Mouse (Mus musculus): ENCODE measurements at regions not wholly inside any gene's neighbourhood (a gene's known extent, or its start where the extent isn't known, plus 50 kb on each side); places are given as distances from the start of the nearest gene placed in this dataset.

DNA sequence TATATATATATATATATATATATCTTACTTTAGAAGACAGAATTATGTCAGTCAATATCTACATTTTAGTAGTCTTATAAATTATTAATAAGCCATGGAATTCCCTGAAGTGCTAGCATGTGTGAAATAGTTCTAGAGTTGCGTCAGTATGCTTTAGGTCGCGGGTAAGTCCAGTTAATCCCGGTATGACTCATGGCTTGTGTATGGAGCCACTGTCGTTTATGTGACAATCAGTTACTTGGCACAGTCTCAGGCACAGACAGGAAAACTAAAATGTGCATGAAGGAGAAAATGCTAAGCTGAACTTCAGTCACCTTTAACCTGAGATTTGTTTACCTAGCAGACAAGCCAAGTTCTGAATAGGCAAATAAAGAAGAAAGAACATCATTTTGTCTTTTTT is 206.5 kb downstream of the Plk2 start:
- Histone ChIP-seq H3K27ac (ENCODE audit: insufficient read depth, low read length) (no peak overlapping the region), H3K4me3 (replicated peaks; ENCODE audit: insufficient read depth, low read depth, low read length) (no peak overlapping the region), H3K4me1 (ENCODE audit: control insufficient read depth, insufficient read depth, low read length) (no peaks in the 10 kb centered on the region), H3K27me3 (ENCODE audit: control insufficient read depth, insufficient read depth, low read length) (no peaks in the 10 kb centered on the region; the same call in 1 of the 2 replicates)
- 52% methylated on average over 5 of the region's 5 CpGs for WGBS
- no peak for DNase-seq
- TF ChIP-seq CTCF (IDR thresholded peaks at IDR 0.05; ENCODE audit: borderline replicate concordance, insufficient read depth, low read depth, low read length) = no peak

GRCm38 (mm10) chr13:110601840-110602239 is 207.0 kb downstream of the Plk2 start:
- Histone ChIP-seq H3K27me3 (ENCODE audit: control insufficient read depth, insufficient read depth, low read length) (no peaks in the 10 kb centered on the region; the same call in 1 of the 2 replicates), H3K4me3 (replicated peaks; ENCODE audit: insufficient read depth, low read depth, low read length) (no peak overlapping the region), H3K27ac (ENCODE audit: insufficient read depth, low read length) (no peak overlapping the region), H3K4me1 (ENCODE audit: control insufficient read depth, insufficient read depth, low read length) (no peaks in the 10 kb centered on the region)
- no peak for DNase-seq
- no peak for TF ChIP-seq POLR2A (IDR thresholded peaks at IDR 0.05; ENCODE audit: borderline replicate concordance, insufficient read depth, low read length)
- no peak for TF ChIP-seq CTCF (IDR thresholded peaks at IDR 0.05; ENCODE audit: borderline replicate concordance, insufficient read depth, low read depth, low read length)
- 63% methylated on average over 6 of the region's 6 CpGs for WGBS

GRCm38 (mm10) chr13:110602894-110603293 is 208.0 kb downstream of the Plk2 start:
- H3K27me3 ChIP-seq (ENCODE audit: control insufficient read depth, insufficient read depth, low read length) = no peaks in the 10 kb centered on the region
- no peak for TF ChIP-seq POLR2A (IDR thresholded peaks at IDR 0.05; ENCODE audit: borderline replicate concordance, insufficient read depth, low read length)
- no peak for TF ChIP-seq CTCF (IDR thresholded peaks at IDR 0.05; ENCODE audit: borderline replicate concordance, insufficient read depth, low read depth, low read length)
- WGBS = 96% methylated on average over 1 of the region's 1 CpGs
- no peaks in the 10 kb centered on the region for H3K4me1 ChIP-seq (ENCODE audit: control insufficient read depth, insufficient read depth, low read length)
- DNase-seq = no peak
- no peak overlapping the region for H3K4me3 ChIP-seq (replicated peaks; ENCODE audit: insufficient read depth, low read depth, low read length)
- H3K27ac ChIP-seq (ENCODE audit: insufficient read depth, low read length) = no peak overlapping the region

GRCm38 (mm10) chr13:110619010-110619409 is 224.2 kb downstream of the Plk2 start:
- no peaks in the 10 kb centered on the region for H3K4me1 ChIP-seq (ENCODE audit: control insufficient read depth, insufficient read depth, low read length)
- DNase-seq = no peak
- TF ChIP-seq CTCF (IDR thresholded peaks at IDR 0.05; ENCODE audit: borderline replicate concordance, insufficient read depth, low read depth, low read length) = no peak
- TF ChIP-seq POLR2A (IDR thresholded peaks at IDR 0.05; ENCODE audit: borderline replicate concordance, insufficient read depth, low read length) = no peak
- no peaks in the 10 kb centered on the region for H3K27me3 ChIP-seq (ENCODE audit: control insufficient read depth, insufficient read depth, low read length)
- H3K4me3 ChIP-seq (replicated peaks; ENCODE audit: insufficient read depth, low read depth, low read length) = no peak overlapping the region
- H3K27ac ChIP-seq (ENCODE audit: insufficient read depth, low read length) = no peak overlapping the region
- 63% methylated on average over 6 of the region's 6 CpGs for WGBS

DNA sequence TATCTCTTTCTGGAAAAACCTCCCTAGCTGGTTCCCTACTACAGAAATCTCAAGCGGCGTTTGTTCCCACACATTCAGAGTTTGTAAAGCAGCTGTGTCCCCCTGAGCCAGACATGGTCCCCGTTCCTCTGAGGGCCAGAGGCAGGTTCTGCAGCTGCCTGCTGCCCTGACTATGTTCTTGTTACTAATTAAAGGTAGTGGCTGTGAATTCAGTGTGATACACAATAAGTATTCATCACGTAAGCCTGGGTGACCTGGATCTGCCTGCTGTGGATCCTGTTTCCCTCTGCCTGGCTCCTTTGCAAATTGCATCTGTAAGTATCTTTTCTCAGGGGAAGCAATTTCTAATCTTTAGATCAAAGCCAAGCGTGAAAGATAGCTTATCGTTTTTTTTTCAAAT is 232.3 kb downstream of the Plk2 start:
- no peak for DNase-seq
- Histone ChIP-seq H3K27ac (ENCODE audit: insufficient read depth, low read length) (no peak overlapping the region), H3K27me3 (ENCODE audit: control insufficient read depth, insufficient read depth, low read length) (no peaks in the 10 kb centered on the region), H3K4me1 (ENCODE audit: control insufficient read depth, insufficient read depth, low read length) (no peaks in the 10 kb centered on the region), H3K4me3 (replicated peaks; ENCODE audit: insufficient read depth, low read depth, low read length) (no peak overlapping the region)
- TF ChIP-seq POLR2A (IDR thresholded peaks at IDR 0.05; ENCODE audit: borderline replicate concordance, insufficient read depth, low read length) (no peak), CTCF (IDR thresholded peaks at IDR 0.05; ENCODE audit: borderline replicate concordance, insufficient read depth, low read depth, low read length) (no peak)
- 80% methylated on average over 6 of the region's 6 CpGs for WGBS

DNA sequence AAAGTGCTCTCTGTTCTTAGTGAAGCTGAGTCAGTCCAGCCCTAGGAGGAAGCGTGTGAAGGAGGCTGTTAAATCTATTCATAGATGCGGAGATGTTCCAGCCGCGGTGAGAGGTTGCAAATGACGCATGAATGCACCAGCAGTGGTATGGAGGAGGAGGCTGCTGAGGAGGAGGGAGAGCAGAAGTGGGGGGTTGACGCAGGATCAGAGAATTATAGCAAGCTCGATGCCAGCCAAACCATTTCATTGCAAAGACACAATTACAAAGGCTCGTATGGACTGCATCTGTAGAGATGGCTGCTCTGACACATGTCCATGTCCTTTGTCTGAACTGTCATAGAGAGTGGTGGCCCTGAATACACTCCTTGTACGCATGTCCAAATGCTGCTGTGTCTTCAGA is 232.9 kb downstream of the Plk2 start:
- WGBS = 37% methylated on average over 9 of the region's 9 CpGs
- H3K27ac ChIP-seq (ENCODE audit: insufficient read depth, low read length) = no peak overlapping the region
- TF ChIP-seq CTCF (IDR thresholded peaks at IDR 0.05; ENCODE audit: borderline replicate concordance, insufficient read depth, low read depth, low read length) = no peak
- no peak for TF ChIP-seq POLR2A (IDR thresholded peaks at IDR 0.05; ENCODE audit: borderline replicate concordance, insufficient read depth, low read length)

GRCm38 (mm10) chr13:110628201-110628600 is 233.4 kb downstream of the Plk2 start:
- no peak for TF ChIP-seq POLR2A (IDR thresholded peaks at IDR 0.05; ENCODE audit: borderline replicate concordance, insufficient read depth, low read length)
- TF ChIP-seq CTCF (IDR thresholded peaks at IDR 0.05; ENCODE audit: borderline replicate concordance, insufficient read depth, low read depth, low read length) = no peak
- DNase-seq = no peak
- H3K4me1 ChIP-seq (ENCODE audit: control insufficient read depth, insufficient read depth, low read length) = no peaks in the 10 kb centered on the region
- no peak overlapping the region for H3K4me3 ChIP-seq (replicated peaks; ENCODE audit: insufficient read depth, low read depth, low read length)
- 76% methylated on average over 1 of the region's 1 CpGs for WGBS
- no peaks in the 10 kb centered on the region for H3K27me3 ChIP-seq (ENCODE audit: control insufficient read depth, insufficient read depth, low read length)
- H3K27ac ChIP-seq (ENCODE audit: insufficient read depth, low read length) = no peak overlapping the region

More for the DNA sequence above, 232.9 kb downstream of the Plk2 start:
- Histone ChIP-seq H3K27me3 (ENCODE audit: control insufficient read depth, insufficient read depth, low read length) (no peaks in the 10 kb centered on the region), H3K4me1 (ENCODE audit: control insufficient read depth, insufficient read depth, low read length) (no peaks in the 10 kb centered on the region), H3K4me3 (replicated peaks; ENCODE audit: insufficient read depth, low read depth, low read length) (no peak overlapping the region)
- DNase-seq = no peak

GRCm38 (mm10) chr13:110633261-110633781 is 238.5 kb downstream of the Plk2 start:
- no peak overlapping the region for H3K4me3 ChIP-seq (replicated peaks; ENCODE audit: insufficient read depth, low read depth, low read length)
- H3K4me1 ChIP-seq (ENCODE audit: control insufficient read depth, insufficient read depth, low read length) = no peaks in the 10 kb centered on the region
- H3K27me3 ChIP-seq (ENCODE audit: control insufficient read depth, insufficient read depth, low read length) = no peaks in the 10 kb centered on the region
- H3K27ac ChIP-seq (ENCODE audit: insufficient read depth, low read length) = no peak overlapping the region
- no peak for DNase-seq
- WGBS = 90% methylated on average over 3 of the region's 3 CpGs
- TF ChIP-seq POLR2A (IDR thresholded peaks at IDR 0.05; ENCODE audit: borderline replicate concordance, insufficient read depth, low read length) (no peak), CTCF (IDR thresholded peaks at IDR 0.05; ENCODE audit: borderline replicate concordance, insufficient read depth, low read depth, low read length) (no peak)
